Mouse (Mus musculus): ENCODE measurements around the gene Cyp4f13. TPM values are rescaled to one million over a fixed set of nuclear protein-coding genes. Genes with fewer than 3 reads are reported as not detected.

Gene Cyp4f13
- polyA plus RNA-seq, 1 experiment from 2014 or later, result 33.0 TPM

DNA sequence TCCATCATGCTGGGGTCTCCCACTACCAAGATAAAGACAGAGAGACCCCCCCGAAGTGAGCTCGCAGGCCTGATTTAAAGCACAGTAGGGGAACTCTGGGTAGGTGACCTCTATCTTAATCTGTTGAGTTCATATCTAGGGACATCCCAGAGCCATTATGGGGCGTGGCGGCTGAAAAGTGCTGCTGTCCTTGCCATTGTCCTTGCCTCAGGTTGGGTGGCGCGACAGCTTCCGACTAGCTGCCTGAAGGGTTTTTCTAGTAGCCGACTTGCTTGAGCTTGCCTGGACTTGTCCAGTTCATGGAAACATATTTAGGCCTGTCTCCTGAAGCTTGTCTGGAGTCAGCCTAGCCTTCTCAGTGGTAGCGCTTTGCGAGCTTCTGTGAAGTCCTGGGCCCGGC lies 68.4 kb downstream of the Cyp4f13 start:
- no peak for ATAC-seq
- in situ Hi-C loops (cut with MboI; ENCODE audit: low pct_unique_long_range_greater_than_20kb), result no loop called here
- H3K27me3 ChIP-seq, result peaks cover 3% of the 10 kb centered on the region
- TF ChIP-seq CTCF (IDR thresholded peaks at IDR 0.05), result no peak
- CTCF ChIA-PET, result interaction anchor here (1.7 kb wide), 1 partner anchor 12 kb away, joined by 3 read pairs; the partner anchor contains the start of gene Zfp870
- POLR2A ChIA-PET, result no interaction called here
- no peak for DNase-seq (ENCODE audit: low read depth, low spot score)

DNA sequence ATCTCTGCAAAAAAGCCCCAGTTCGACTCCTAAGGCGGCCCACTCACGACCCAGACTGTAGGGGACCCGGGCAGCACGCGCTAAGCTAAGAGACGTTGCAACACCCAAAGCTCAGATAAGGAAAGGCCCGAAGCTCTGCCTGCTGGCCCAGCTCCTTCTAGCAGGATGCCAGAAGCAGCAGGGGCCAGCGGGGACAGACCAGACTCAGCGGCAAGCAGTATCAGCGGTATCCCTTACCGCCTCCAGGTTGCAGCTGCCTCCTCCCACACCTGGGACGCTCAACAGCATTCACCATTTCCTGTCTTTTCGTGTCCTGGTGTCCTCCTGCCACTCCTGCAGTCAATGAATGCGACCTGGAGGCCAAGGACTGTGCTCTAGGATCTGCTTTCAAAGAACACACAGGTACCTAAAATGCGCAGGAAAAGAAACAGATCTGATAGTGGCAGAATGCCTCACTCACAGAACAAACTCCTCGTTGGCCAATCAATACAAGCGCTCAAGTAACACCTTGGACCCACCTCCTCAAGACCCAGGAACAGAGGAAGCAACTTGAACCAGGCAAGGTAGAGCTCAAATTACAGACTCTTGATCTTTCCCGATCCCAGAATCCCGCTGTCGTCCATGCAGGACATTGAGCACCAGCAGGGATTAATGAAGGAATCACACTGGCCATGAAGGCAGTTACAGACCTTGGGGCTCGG lies 69.6 kb downstream of the Cyp4f13 start:
- peaks cover 3% of the 10 kb centered on the region for H3K27me3 ChIP-seq
- TF ChIP-seq CTCF (IDR thresholded peaks at IDR 0.05), result no peak
- CTCF ChIA-PET, result no interaction called here
- POLR2A ChIA-PET, result no interaction called here
- no peak for DNase-seq (ENCODE audit: low read depth, low spot score)
- in situ Hi-C loops (cut with MboI; ENCODE audit: low pct_unique_long_range_greater_than_20kb), result no loop called here
- no peak for ATAC-seq

Other genes with a start within 250 kb of the Cyp4f13 start
- 18.3 TPM for gene Zfp871, start 159.1 kb downstream of the Cyp4f13 start, polyA plus RNA-seq (2021)
- gene Zfp811, start 137.5 kb downstream of the Cyp4f13 start, polyA plus RNA-seq (2021), result 0.33 TPM
- 8.6 TPM for gene Zfp799, start 117.1 kb downstream of the Cyp4f13 start, polyA plus RNA-seq (2021)
- 6.5 TPM for gene Zfp870, start 55.8 kb downstream of the Cyp4f13 start, polyA plus RNA-seq (2021)
- gene Cyp4f14, start 30.1 kb downstream of the Cyp4f13 start, polyA plus RNA-seq (2021), result not detected
- gene Zfp472, start 18.4 kb upstream of the Cyp4f13 start, polyA plus RNA-seq (2021), result 3.8 TPM
- gene Zfp952, start 45.7 kb upstream of the Cyp4f13 start, polyA plus RNA-seq (2021), result 7.8 TPM
- gene Zfp763, start 86.0 kb upstream of the Cyp4f13 start, polyA plus RNA-seq (2021), result 5.5 TPM
- gene 4921501E09Rik, start 120.7 kb upstream of the Cyp4f13 start, polyA plus RNA-seq (2021), result not detected
- 8.0 TPM for gene Zfp563, start 141.9 kb upstream of the Cyp4f13 start, polyA plus RNA-seq (2021)
- not detected for gene Morc2b, start 192.3 kb upstream of the Cyp4f13 start, polyA plus RNA-seq (2021)
- gene Olfr55, start 221.0 kb upstream of the Cyp4f13 start, polyA plus RNA-seq (2021), result not detected
- not detected for gene Olfr239, start 243.9 kb upstream of the Cyp4f13 start, polyA plus RNA-seq (2021)